Mouse (Mus musculus): ENCODE results near the gene Tas1r2.

Tas1r2 gene

GRCm38 (mm10) chr4:139632254-139632580, 21.1 kb upstream of the Tas1r2 start:
- in situ Hi-C loops (cut with MboI; ENCODE audit: unreplicated experiment in 2 of 2): loop anchor here (25.0 kb wide), 2 partner anchors 545 to 1105 kb away; partner anchors contain the start of genes Htr6 (in 1 of the 2), Nbl1 (in 1 of the 2) and Padi6 (in 1 of the 2)

- in situ Hi-C loops (cut with MboI; ENCODE audit: unreplicated experiment in 2 of 2): loop anchor here (5.0 to 25.0 kb wide), 3 partner anchors 164 to 1101 kb away; partner anchors contain the start of genes Htr6 (in 1 of the 2), Nbl1 (in 1 of the 2) and Padi6 (in 1 of the 2)
Observed at GRCm38 (mm10) chr4:139636373-139636772, 17.0 kb upstream of the Tas1r2 start.

- in situ Hi-C loops (cut with MboI; ENCODE audit: unreplicated experiment in 2 of 2): loop anchor here (5.0 to 25.0 kb wide), 3 partner anchors 166 to 1099 kb away; partner anchors contain the start of genes Htr6 (in 1 of the 2), Nbl1 (in 1 of the 2) and Padi6 (in 1 of the 2)
Observed at GRCm38 (mm10) chr4:139637847-139638246, 15.5 kb upstream of the Tas1r2 start.

- in situ Hi-C loops (cut with MboI; ENCODE audit: unreplicated experiment in 2 of 2): loop anchor here (5.0 to 25.0 kb wide), 3 partner anchors 166 to 1099 kb away; partner anchors contain the start of genes Htr6 (in 1 of the 2), Nbl1 (in 1 of the 2) and Padi6 (in 1 of the 2)
Observed at GRCm38 (mm10) chr4:139638356-139638755, 15.0 kb upstream of the Tas1r2 start.

- in situ Hi-C loops (cut with MboI; ENCODE audit: unreplicated experiment in 2 of 2): loop anchor here (5.0 to 25.0 kb wide), 4 partner anchors 168 to 1098 kb away; partner anchors contain the start of genes Htr6 (in 1 of the 2), Nbl1 (in 1 of the 2) and Padi6 (in 1 of the 2)
Observed at GRCm38 (mm10) chr4:139639801-139640200, 13.5 kb upstream of the Tas1r2 start.

GRCm38 (mm10) chr4:139640333-139640732, 13.0 kb upstream of the Tas1r2 start:
- in situ Hi-C loops (cut with MboI; ENCODE audit: unreplicated experiment in 2 of 2): loop anchor here (10.0 to 25.0 kb wide), 3 partner anchors 553 to 1097 kb away; partner anchors contain the start of genes Htr6 (in 1 of the 2), Nbl1 (in 1 of the 2) and Padi6 (in 1 of the 2)

- in situ Hi-C loops (cut with MboI; ENCODE audit: unreplicated experiment in 2 of 2): loop anchor here (10.0 to 25.0 kb wide), 3 partner anchors 553 to 1097 kb away; partner anchors contain the start of genes Htr6 (in 1 of the 2), Nbl1 (in 1 of the 2) and Padi6 (in 1 of the 2)
Observed at GRCm38 (mm10) chr4:139640775-139641174, 12.6 kb upstream of the Tas1r2 start.

- in situ Hi-C loops (cut with MboI; ENCODE audit: unreplicated experiment in 2 of 2): loop anchor here (10.0 to 25.0 kb wide), 3 partner anchors 555 to 1095 kb away; partner anchors contain the start of genes Htr6 (in 1 of the 2), Nbl1 (in 1 of the 2) and Padi6 (in 1 of the 2)
Observed at GRCm38 (mm10) chr4:139641829-139642425, 11.4 kb upstream of the Tas1r2 start.

- in situ Hi-C loops (cut with MboI; ENCODE audit: unreplicated experiment in 2 of 2): loop anchor here (10.0 to 25.0 kb wide), 3 partner anchors 557 to 1093 kb away; partner anchors contain the start of genes Htr6 (in 1 of the 2), Nbl1 (in 1 of the 2) and Padi6 (in 1 of the 2)
Observed at GRCm38 (mm10) chr4:139643972-139644371, 9.4 kb upstream of the Tas1r2 start.

GRCm38 (mm10) chr4:139646916-139647315, 6.4 kb upstream of the Tas1r2 start:
- in situ Hi-C loops (cut with MboI; ENCODE audit: unreplicated experiment in 2 of 2): loop anchor here (5.0 to 25.0 kb wide), 6 partner anchors 35 to 1090 kb away; partner anchors contain the start of genes Htr6 (in 1 of the 2), Nbl1 (in 1 of the 2) and Padi6 (in 1 of the 2)

GRCm38 (mm10) chr4:139650086-139650743, 3.1 kb upstream of the Tas1r2 start:
- in situ Hi-C loops (cut with MboI; ENCODE audit: unreplicated experiment in 2 of 2): loop anchor here in 1 of 2 experiments (25.0 kb wide), 1 partner anchor 912 kb away; no protein-coding TSS in a partner anchor

GRCm38 (mm10) chr4:139650907-139651306, 2.4 kb upstream of the Tas1r2 start:
- in situ Hi-C loops (cut with MboI; ENCODE audit: unreplicated experiment in 2 of 2): loop anchor here in 1 of 2 experiments (25.0 kb wide), 1 partner anchor 911 kb away; no protein-coding TSS in a partner anchor

GRCm38 (mm10) chr4:139661897-139662296, 8.6 kb downstream of the Tas1r2 start:
- in situ Hi-C loops (cut with MboI; ENCODE audit: unreplicated experiment in 2 of 2): loop anchor here in 1 of 2 experiments (25.0 kb wide), 1 partner anchor 900 kb away; no protein-coding TSS in a partner anchor

- in situ Hi-C loops (cut with MboI; ENCODE audit: unreplicated experiment in 2 of 2): loop anchor here in 1 of 2 experiments (25.0 kb wide), 1 partner anchor 895 kb away; no protein-coding TSS in a partner anchor
Observed at GRCm38 (mm10) chr4:139667632-139668031, 14.3 kb downstream of the Tas1r2 start.

GRCm38 (mm10) chr4:139669847-139670246, 16.5 kb downstream of the Tas1r2 start:
- in situ Hi-C loops (cut with MboI; ENCODE audit: unreplicated experiment in 2 of 2): loop anchor here in 1 of 2 experiments (25.0 kb wide), 1 partner anchor 892 kb away; no protein-coding TSS in a partner anchor

GRCm38 (mm10) chr4:139675696-139676095, 22.4 kb downstream of the Tas1r2 start:
- in situ Hi-C loops (cut with MboI; ENCODE audit: unreplicated experiment in 2 of 2): loop anchor here in 1 of 2 experiments (25.0 kb wide), 1 partner anchor 1212 kb away; no protein-coding TSS in a partner anchor

GRCm38 (mm10) chr4:139683728-139684638, 30.6 kb downstream of the Tas1r2 start:
- in situ Hi-C loops (cut with MboI; ENCODE audit: unreplicated experiment in 2 of 2): loop anchor here (5.0 to 25.0 kb wide), 3 partner anchors 37 to 1203 kb away; no protein-coding TSS in a partner anchor

- in situ Hi-C loops (cut with MboI; ENCODE audit: unreplicated experiment in 2 of 2): loop anchor here (5.0 to 25.0 kb wide), 3 partner anchors 37 to 1203 kb away; no protein-coding TSS in a partner anchor
Observed at GRCm38 (mm10) chr4:139684639-139685017, 31.3 kb downstream of the Tas1r2 start.

GRCm38 (mm10) chr4:139688058-139688457, 34.7 kb downstream of the Tas1r2 start:
- in situ Hi-C loops (cut with MboI; ENCODE audit: unreplicated experiment in 2 of 2): loop anchor here in 1 of 2 experiments (25.0 kb wide), 1 partner anchor 1199 kb away; no protein-coding TSS in a partner anchor
